Mouse (Mus musculus) midbrain, embryonic 14.5 days (tissue): ENCODE measurements around the gene Bicdl1. TPM values are rescaled to one million over a fixed set of nuclear protein-coding genes. Genes with fewer than 3 reads are reported as not detected.
A peak's percentile ranks its signal among the peaks of the same experiment; 100 is the strongest.

Experiments
- ATAC-seq: fragments of 200-750 bp; cut with Nextera tagmentation; 2 replicates; pipeline ENCODE4 v1.8.0; 2017; ENCODE audit warnings: moderate number of reproducible peaks, moderate library complexity; ENCODE audit not compliant: low FRiP score, low TSS enrichment
- DNase-seq: peaks from one replicate; pipeline ENCODE4 v3.0.0-alpha.2; 2015
- H3K27ac ChIP-seq: fragments of 300-500 bp; sonication (generic); replicated peaks from 2 replicates; pipeline ENCODE4 v1.5.1; 2014; ENCODE audit warnings: mild to moderate bottlenecking, low read depth, low read length, moderate library complexity
- H3K27me3 ChIP-seq: fragments of 300-500 bp; sonication (generic); 2 replicates; pipeline ENCODE4 v1.6.1; 2014; ENCODE audit warnings: low read length, control low read depth, mixed read lengths; ENCODE audit not compliant: control insufficient read depth, insufficient read depth
- H3K36me3 ChIP-seq: fragments of 300-500 bp; sonication (generic); 2 replicates; pipeline ENCODE4 v1.6.1; 2014; ENCODE audit warnings: low read length, control low read depth; ENCODE audit not compliant: control insufficient read depth, insufficient read depth
- H3K4me1 ChIP-seq: fragments of 300-500 bp; sonication (generic); 2 replicates; pipeline ENCODE4 v1.6.1; 2014; ENCODE audit warnings: mild to moderate bottlenecking, antibody characterized with exemption, low read length, control low read depth; ENCODE audit not compliant: control insufficient read depth, insufficient read depth
- H3K4me2 ChIP-seq: fragments of 300-500 bp; sonication (generic); 2 replicates; pipeline ENCODE4 v1.6.1; 2014; ENCODE audit warnings: mild to moderate bottlenecking, low read length, moderate library complexity
- H3K4me3 ChIP-seq: fragments of 300-500 bp; sonication (generic); replicated peaks from 2 replicates; pipeline ENCODE4 v1.5.1; 2014; ENCODE audit warnings: low read depth, low read length
- H3K9ac ChIP-seq: fragments of 300-500 bp; sonication (generic); replicated peaks from 2 replicates; pipeline ENCODE4 v1.6.1; 2014; ENCODE audit warnings: mild to moderate bottlenecking, low read length, moderate library complexity
- H3K9me3 ChIP-seq: fragments of 300-500 bp; sonication (generic); 2 replicates; pipeline ENCODE4 v1.6.1; 2016; ENCODE audit warnings: low read length, control low read depth, mixed read lengths; ENCODE audit not compliant: control insufficient read depth
- WGBS: fragments of 180-500 bp; shearing (Covaris S2); extraction: QIAGEN DNeasy Blood & Tissue Kit; methylation state at CpG from one replicate; pipeline ENCODE4 v1.1.7; 2014; 5-methylcytosine and 5-hydroxymethylcytosine counted together
- polyA plus RNA-seq: library from polyadenylated mRNA; unstranded; fragments of >200 nt; fragmentation: Nextera tagmentation; extraction: Ambion mirVana; gene quantifications from 2 replicates; pipeline ENCODE4 v1.2.1, GENCODE M21; 2014

The Bicdl1 gene
- 39.0 and 42.2 TPM in 2 replicates for polyA plus RNA-seq

DNA sequence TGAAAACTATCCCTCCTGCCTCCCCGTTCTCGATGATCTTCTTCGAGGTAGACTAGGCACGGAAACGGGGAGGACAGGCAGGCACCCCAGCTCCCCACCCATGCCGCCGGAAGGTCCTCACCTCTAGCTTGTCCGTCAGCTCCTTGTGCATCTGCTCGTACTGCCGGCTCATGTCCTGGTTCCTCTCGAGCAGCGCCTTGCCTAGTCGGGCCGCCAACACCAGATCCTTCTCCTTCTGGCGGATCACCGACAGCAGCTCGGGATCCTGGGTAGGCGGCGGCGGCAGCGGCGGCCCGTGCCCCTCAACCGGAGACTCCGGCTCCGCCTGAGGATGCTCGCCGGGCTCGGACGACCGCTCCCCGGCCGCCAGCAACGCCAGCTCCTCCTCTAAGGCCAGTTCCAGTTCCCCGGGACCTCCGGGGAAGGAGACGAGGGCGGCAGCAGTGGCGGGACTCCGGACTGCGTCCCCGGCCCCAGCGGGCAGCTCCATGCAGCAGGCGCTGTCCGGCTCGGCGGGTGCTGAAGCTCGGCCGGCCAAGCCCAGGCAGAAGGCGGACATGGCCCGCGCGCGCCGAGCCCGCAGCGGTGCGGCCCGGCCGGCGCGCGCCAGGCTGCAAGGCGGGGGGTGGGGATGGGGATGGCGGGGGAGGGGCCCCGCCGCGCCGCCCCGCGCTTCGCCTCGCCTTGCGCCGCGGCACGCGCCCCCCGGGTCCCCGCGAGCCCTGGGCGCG, at the start of gene Bicdl1:
Gene Bicdl1 (minus strand): TSS at position 621 of the 731 bp plus-strand sequence.
- no peaks in the 10 kb centered on the region; the same call in 1 of the 2 replicates for H3K27me3 ChIP-seq
- H3K4me2 ChIP-seq: peak within 1 kb of the TSS; percentile 71
- no peaks in the 10 kb centered on the region for H3K9me3 ChIP-seq
- no peaks in the 10 kb centered on the region for H3K36me3 ChIP-seq
- WGBS: 1% methylated on average over 71 of the region's 83 CpGs
- peak within 1 kb of the TSS; percentile 86 for H3K9ac ChIP-seq
- no peak; the same call in none of the 2 replicates for ATAC-seq
- peak within 1 kb of the TSS; percentile 97 for H3K27ac ChIP-seq
- peak within 1 kb of the TSS; percentile 86 for H3K4me3 ChIP-seq
- peak; percentile 85 for DNase-seq
- peaks cover 16% of the 10 kb centered on the region for H3K4me1 ChIP-seq

DNA sequence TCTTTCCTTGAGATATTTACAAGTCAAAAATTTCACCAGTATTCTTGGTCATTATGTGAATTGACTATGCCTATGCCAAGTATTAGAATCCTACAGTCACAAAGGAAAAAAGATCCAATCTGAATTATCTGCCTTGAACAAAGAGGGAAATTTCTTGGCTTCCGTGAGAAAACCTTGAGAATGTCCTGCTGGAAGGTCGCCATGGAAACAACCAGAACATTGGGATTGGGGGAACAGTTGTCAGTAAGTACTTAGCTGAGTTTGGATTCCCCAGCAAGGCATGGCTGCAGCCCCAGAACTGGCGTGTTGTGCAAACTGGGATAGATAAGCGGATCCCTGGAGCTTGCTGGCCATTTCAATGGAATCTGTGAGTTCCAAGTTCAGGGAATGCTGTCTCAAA, 45.5 kb upstream of the Bicdl1 start:
- Histone ChIP-seq H3K4me1 (0 out of 2 replicates have a peak, but pooled peaks cover 5% of the 10 kb centered on the region), H3K27me3 (no peaks in the 10 kb centered on the region), H3K9ac (no peak overlapping the region), H3K36me3 (no peaks in the 10 kb centered on the region), H3K4me2 (no peak overlapping the region), H3K4me3 (no peak overlapping the region), H3K9me3 (no peaks in the 10 kb centered on the region), H3K27ac (no peak overlapping the region)
- 49% methylated on average over 4 of the region's 4 CpGs for WGBS
- DNase-seq: peak; percentile 41
- ATAC-seq: no peak

DNA sequence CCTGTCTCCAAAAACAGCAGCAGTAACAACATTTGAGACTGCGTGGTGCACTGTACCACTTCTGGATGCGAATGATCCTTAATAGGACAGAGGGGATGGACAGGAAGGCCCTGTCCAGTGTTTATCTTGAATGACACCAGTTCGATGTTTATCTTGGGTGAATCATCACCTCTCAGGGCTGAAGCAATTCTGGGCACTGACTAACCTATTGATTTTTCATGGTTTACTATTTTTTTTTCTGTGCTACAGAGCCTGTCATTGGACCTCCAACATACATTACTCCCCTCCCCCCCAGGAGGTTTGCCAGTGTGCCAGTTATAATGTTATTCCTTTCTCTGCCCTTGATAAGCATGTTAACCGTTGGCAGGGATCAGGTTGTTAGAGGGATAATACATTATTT, 43.9 kb upstream of the Bicdl1 start:
- ATAC-seq (no peak), DNase-seq (peak; percentile 74)
- WGBS: 64% methylated on average over 4 of the region's 4 CpGs
- 0 out of 2 replicates have a peak, but pooled peaks cover 5% of the 10 kb centered on the region for H3K4me1 ChIP-seq
- H3K4me2 ChIP-seq: 0 out of 2 replicates have a peak overlapping the region, but pooled peaks have one; percentile 10
- H3K27ac ChIP-seq: peak overlapping the region; percentile 77
- H3K9me3 ChIP-seq: no peaks in the 10 kb centered on the region
- H3K36me3 ChIP-seq: no peaks in the 10 kb centered on the region
- no peaks in the 10 kb centered on the region for H3K27me3 ChIP-seq
- H3K9ac ChIP-seq: no peak overlapping the region
- H3K4me3 ChIP-seq: no peak overlapping the region

DNA sequence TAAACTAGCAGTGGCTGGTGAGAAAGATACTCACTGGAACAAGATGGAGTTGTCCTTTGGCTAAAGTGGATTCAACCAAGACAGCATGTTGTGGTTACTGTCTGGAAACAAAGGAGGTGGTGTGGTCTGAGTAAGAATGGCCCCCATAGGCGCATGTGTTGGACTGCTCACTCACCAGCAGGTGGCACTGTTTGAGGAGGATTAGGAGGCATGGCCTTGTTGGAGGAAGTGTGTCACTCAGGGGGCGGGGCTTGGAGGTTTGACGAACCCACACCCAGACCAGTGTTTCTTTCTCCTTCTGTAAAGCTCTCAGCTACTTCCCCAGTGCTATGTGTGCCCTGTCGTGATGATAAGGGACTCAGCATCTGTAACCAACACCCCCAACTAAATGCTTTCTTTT, 38.6 kb upstream of the Bicdl1 start:
- Histone ChIP-seq H3K4me3 (no peak overlapping the region), H3K36me3 (no peaks in the 10 kb centered on the region), H3K9ac (no peak overlapping the region), H3K4me1 (no peaks in the 10 kb centered on the region), H3K27ac (no peak overlapping the region), H3K9me3 (no peaks in the 10 kb centered on the region), H3K27me3 (no peaks in the 10 kb centered on the region), H3K4me2 (no peak overlapping the region)
- 93% methylated on average over 4 of the region's 4 CpGs for WGBS
- no peak for ATAC-seq
- no peak for DNase-seq

- Histone ChIP-seq H3K4me2 (no peak overlapping the region), H3K27ac (no peak overlapping the region), H3K27me3 (no peaks in the 10 kb centered on the region), H3K9me3 (no peaks in the 10 kb centered on the region), H3K36me3 (no peaks in the 10 kb centered on the region), H3K4me1 (no peaks in the 10 kb centered on the region), H3K9ac (no peak overlapping the region), H3K4me3 (no peak overlapping the region)
- DNase-seq: peak; percentile 74
- ATAC-seq: no peak
- 45% methylated on average over 4 of the region's 4 CpGs for WGBS
Measured at GRCm38 (mm10) chr5:115769116-115769515, 37.7 kb upstream of the Bicdl1 start.

- no peaks in the 10 kb centered on the region for H3K9me3 ChIP-seq
- no peak overlapping the region for H3K4me2 ChIP-seq
- no peak overlapping the region for H3K4me3 ChIP-seq
- no peaks in the 10 kb centered on the region for H3K36me3 ChIP-seq
- DNase-seq (no peak), ATAC-seq (no peak)
- no peaks in the 10 kb centered on the region for H3K4me1 ChIP-seq
- H3K9ac ChIP-seq: no peak overlapping the region
- WGBS: 62% methylated on average over 8 of the region's 8 CpGs
- 0 out of 2 replicates have a peak overlapping the region, but pooled peaks have one; percentile 20 for H3K27ac ChIP-seq
- no peaks in the 10 kb centered on the region for H3K27me3 ChIP-seq
Measured at GRCm38 (mm10) chr5:115766821-115767220, 35.4 kb upstream of the Bicdl1 start.

DNA sequence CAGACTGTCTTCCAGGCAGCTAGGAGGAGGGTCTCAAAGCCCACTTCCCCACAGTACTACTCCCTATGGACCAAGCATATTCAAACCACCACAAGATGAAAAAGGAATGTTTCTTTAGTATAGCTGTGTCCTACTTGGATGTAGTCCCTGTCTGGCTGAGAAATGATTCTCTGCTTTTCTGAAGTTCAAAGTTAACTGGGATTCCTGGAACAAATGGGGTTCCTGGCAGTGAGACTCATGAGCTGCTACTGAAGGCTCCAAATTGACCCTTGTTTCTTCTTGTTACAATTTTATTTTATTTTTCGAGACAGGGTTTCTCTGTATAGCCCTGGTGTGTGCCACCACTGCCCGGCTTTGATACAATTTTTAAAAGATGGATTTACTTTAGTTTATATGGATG, 32.6 kb upstream of the Bicdl1 start:
- no peak overlapping the region for H3K9ac ChIP-seq
- no peaks in the 10 kb centered on the region for H3K4me1 ChIP-seq
- no peak overlapping the region for H3K4me2 ChIP-seq
- H3K27ac ChIP-seq: no peak overlapping the region
- H3K36me3 ChIP-seq: no peaks in the 10 kb centered on the region
- DNase-seq (no peak), ATAC-seq (no peak)
- no peaks in the 10 kb centered on the region for H3K27me3 ChIP-seq
- H3K9me3 ChIP-seq: no peaks in the 10 kb centered on the region
- WGBS: 84% methylated on average over 2 of the region's 2 CpGs
- no peak overlapping the region for H3K4me3 ChIP-seq

DNA sequence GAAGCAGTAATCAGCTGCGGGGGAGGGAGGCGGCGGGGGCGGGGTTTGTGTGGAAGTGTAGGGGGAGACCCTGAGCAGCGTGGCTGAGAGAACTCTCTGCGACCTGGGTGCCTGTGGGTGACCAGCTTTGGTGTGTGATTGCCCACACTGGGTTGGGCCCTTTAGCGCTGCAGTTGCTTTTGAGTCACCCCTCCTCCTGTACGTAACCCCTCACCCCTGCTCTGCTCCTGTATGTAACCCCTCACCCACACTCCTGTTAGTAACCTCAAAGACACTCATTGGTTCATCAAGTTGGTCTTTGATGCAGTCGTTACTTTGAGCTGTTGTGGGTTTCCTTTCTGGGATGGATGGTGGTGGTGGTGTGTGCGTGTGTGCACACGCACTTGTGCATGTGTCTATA, 29.5 kb upstream of the Bicdl1 start:
- Histone ChIP-seq H3K36me3 (no peaks in the 10 kb centered on the region), H3K9ac (no peak overlapping the region), H3K27me3 (no peaks in the 10 kb centered on the region), H3K4me2 (no peak overlapping the region), H3K4me3 (no peak overlapping the region), H3K9me3 (no peaks in the 10 kb centered on the region), H3K27ac (no peak overlapping the region), H3K4me1 (no peaks in the 10 kb centered on the region)
- WGBS: 79% methylated on average over 11 of the region's 11 CpGs
- ATAC-seq: no peak
- DNase-seq: no peak
